Mouse (Mus musculus) kidney, adult 2 months (tissue): Measurements from ENCODE around the gene Scn10a. TPM values are rescaled to one million over a fixed set of nuclear protein-coding genes. Genes with fewer than 3 reads are reported as not detected.
A peak's percentile ranks its signal among the peaks of the same experiment; 100 is the strongest.

Experiments used
- DNase-seq: peaks from one replicate; pipeline ENCODE4 v3.0.0; 2021
- H3K27ac ChIP-seq: fragments of 200-500 bp; 2 replicates; pipeline ENCODE4 v1.5.1; 2012; ENCODE audit warnings: low read depth, low read length, control low read depth, inconsistent platforms; ENCODE audit not compliant: insufficient read depth
- H3K27me3 ChIP-seq: fragments of 200-500 bp; replicated peaks from 2 replicates; pipeline ENCODE4 v1.6.1; 2012; ENCODE audit warnings: mild to moderate bottlenecking, moderate library complexity, low read length, inconsistent platforms; ENCODE audit not compliant: control insufficient read depth, insufficient read depth
- H3K36me3 ChIP-seq: fragments of 200-500 bp; 2 replicates; pipeline ENCODE4 v1.6.1; 2012; ENCODE audit warnings: mild to moderate bottlenecking, moderate library complexity, low read length, inconsistent platforms; ENCODE audit not compliant: control insufficient read depth, insufficient read depth
- H3K4me1 ChIP-seq: fragments of 200-500 bp; 2 replicates; pipeline ENCODE4 v1.6.1; 2011; ENCODE audit warnings: low read length; ENCODE audit not compliant: control insufficient read depth, insufficient read depth
- H3K4me3 ChIP-seq: fragments of 200-500 bp; 2 replicates; pipeline ENCODE4 v1.5.1; 2011; ENCODE audit warnings: mild to moderate bottlenecking, low read depth, low read length, control low read depth; ENCODE audit not compliant: insufficient read depth
- CTCF ChIP-seq: fragments of 200-500 bp; conservative IDR thresholded peaks from 2 replicates; pipeline ENCODE4 v1.5.1; 2011; ENCODE audit warnings: low read depth, mild to moderate bottlenecking, control low read depth, low read length, moderate library complexity, mixed read lengths; ENCODE audit not compliant: insufficient read depth, insufficient read length
- POLR2A ChIP-seq: fragments of 200-500 bp; IDR thresholded peaks from one replicate; pipeline ENCODE4 v1.6.1; 2011; ENCODE audit warnings: low read depth, low read length, control low read depth
- WGBS: fragments of 180-500 bp; shearing (Covaris S2); methylation state at CpG from one replicate; pipeline ENCODE4 v1.1.7; 2018; 5-methylcytosine and 5-hydroxymethylcytosine counted together
- polyA plus RNA-seq: library from polyadenylated mRNA; depleted of rRNA; stranded (reverse); fragments of >200 nt; gene quantifications from 2 replicates; pipeline ENCODE4 v1.2.3, GENCODE M21; 2012

Gene Scn10a
- polyA plus RNA-seq, 1 experiment: not detected

- Histone ChIP-seq H3K27me3 (no peaks in the 10 kb centered on the region), H3K36me3 (no peaks in the 10 kb centered on the region), H3K4me1 (no peaks in the 10 kb centered on the region), H3K27ac (no peak overlapping the region), H3K4me3 (no peak overlapping the region)
- no peak for TF ChIP-seq POLR2A
- TF ChIP-seq CTCF: no peak
- no peak for DNase-seq
- WGBS: 85% methylated on average over 8 of the region's 8 CpGs
Observed at GRCm38 (mm10) chr9:119597332-119597731, 121.8 kb downstream of the Scn10a start.

DNA sequence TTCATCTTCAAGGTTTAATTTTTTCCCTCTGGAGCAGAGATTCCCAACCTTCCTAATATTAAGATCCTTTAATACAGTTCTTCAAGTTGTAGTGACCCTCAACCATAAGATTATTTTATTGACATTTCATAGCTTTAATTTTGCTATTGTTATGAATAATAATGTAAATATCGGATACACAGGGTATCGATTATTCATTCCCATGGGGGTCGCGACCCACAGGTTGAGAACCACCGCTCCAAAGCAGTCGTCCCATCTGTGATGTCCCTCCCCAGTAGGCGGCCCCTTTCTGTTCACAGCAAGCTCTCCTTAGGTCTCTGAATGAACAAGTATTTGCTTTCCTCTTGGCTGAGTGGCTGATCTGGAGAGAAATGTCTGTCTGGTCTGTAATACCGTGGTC lies 129.5 kb downstream of the Scn10a start:
- H3K36me3 ChIP-seq: no peaks in the 10 kb centered on the region
- WGBS: 82% methylated on average over 8 of the region's 8 CpGs

DNA sequence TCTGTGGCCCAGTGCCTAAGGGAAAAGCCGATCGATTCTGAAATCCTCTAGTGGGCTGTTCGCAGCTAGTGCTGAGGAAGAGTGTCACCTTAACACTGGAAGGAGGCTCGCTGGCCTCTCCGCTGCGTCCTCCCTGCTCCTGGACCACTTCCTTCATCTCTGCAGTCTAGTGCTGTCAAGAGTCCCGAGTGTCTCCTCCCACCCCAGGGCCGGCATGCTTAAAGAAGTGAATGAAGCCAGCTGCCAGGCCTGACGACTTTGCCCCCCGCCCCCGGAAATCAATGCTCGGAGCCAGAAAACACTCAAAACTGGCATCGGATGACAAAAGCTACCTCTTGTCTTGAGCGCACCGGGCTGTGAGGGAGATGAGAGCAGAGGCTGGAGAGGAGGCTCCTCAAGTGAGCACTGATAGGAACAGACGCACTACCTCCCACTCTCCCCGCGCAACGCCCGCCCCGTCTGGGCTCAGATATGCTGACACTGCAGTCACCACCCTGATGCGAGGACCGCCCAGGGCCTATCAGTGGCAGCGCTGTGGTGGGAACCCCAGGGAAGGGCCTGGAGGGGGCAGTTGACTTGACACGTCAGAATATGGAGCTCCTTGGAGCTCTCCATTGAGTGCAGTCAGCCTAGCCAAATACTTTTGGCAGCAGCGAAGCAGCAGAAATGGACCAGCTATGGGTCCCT lies 130.2 kb downstream of the Scn10a start:
- Histone ChIP-seq H3K27ac (no peak overlapping the region), H3K27me3 (no peaks in the 10 kb centered on the region), H3K36me3 (no peaks in the 10 kb centered on the region), H3K4me1 (no peaks in the 10 kb centered on the region), H3K4me3 (no peak overlapping the region)
- 14% methylated on average over 26 of the region's 26 CpGs for WGBS
- no peak for TF ChIP-seq POLR2A
- DNase-seq: no peak

More for the DNA sequence above, 129.5 kb downstream of the Scn10a start:
- DNase-seq: no peak
- H3K4me1 ChIP-seq: no peaks in the 10 kb centered on the region
- no peaks in the 10 kb centered on the region for H3K27me3 ChIP-seq
- no peak overlapping the region for H3K27ac ChIP-seq
- no peak overlapping the region for H3K4me3 ChIP-seq
- no peak for TF ChIP-seq CTCF
- TF ChIP-seq POLR2A: no peak

- Histone ChIP-seq H3K27me3 (no peaks in the 10 kb centered on the region; the same call in 1 of the 2 replicates), H3K36me3 (no peaks in the 10 kb centered on the region), H3K27ac (no peak overlapping the region), H3K4me3 (no peak overlapping the region), H3K4me1 (no peaks in the 10 kb centered on the region)
- WGBS: 2% methylated on average over 6 of the region's 6 CpGs
- DNase-seq: peak; percentile 71
- TF ChIP-seq POLR2A (no peak), CTCF (peak; percentile 98; the same call in 1 of the 2 replicates)
Observed at GRCm38 (mm10) chr9:119580668-119581067, 138.5 kb downstream of the Scn10a start.

- no peak overlapping the region for H3K27ac ChIP-seq
- H3K4me1 ChIP-seq: no peaks in the 10 kb centered on the region
- WGBS: 88% methylated on average over 17 of the region's 17 CpGs
- no peak for DNase-seq
- no peaks in the 10 kb centered on the region for H3K36me3 ChIP-seq
- TF ChIP-seq CTCF (no peak), POLR2A (no peak)
- H3K27me3 ChIP-seq: no peaks in the 10 kb centered on the region; the same call in 1 of the 2 replicates
- no peak overlapping the region for H3K4me3 ChIP-seq
Observed at GRCm38 (mm10) chr9:119580187-119580586, 138.9 kb downstream of the Scn10a start.

DNA sequence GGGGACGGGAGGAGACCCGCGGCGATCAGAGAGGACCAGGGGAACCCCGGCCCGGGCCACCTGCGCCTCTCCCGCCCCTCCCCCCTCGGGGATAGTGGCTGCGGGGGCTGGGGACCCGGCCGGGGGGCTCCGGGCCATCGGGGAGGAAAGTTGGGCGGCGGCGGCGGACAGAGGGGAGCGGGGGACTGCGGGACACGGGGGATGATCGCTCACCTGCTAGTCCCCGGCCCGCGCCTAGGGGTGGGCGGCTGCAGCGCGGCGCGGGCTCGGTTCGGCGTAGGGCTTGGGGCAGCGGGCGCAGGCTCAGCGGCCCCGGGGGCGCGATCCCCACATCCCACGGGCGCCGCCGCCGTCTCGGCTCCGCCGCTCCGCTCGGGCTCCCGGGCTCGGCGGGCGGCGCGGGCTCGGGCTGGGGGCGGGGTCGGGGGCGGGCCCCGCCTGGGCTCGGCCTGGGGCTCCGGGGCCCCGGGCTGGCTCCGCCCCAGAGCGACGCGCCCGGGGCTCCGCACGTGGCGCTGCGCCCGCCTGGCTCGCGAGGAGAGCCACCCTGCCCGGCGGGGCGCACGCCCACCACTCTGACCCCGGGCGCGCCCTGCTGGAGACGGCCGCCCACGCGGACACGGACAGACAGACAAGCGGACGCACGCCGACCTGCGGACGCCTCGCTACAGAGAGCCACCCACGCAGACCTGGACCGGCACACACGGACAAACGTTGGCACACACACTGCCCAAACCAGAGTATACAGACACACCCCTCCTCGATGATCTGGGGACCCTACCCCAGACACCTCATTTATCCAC lies 140.3 kb downstream of the Scn10a start, which contains the start of gene Scn5a:
Gene Scn5a (minus strand): TSS at position 381 of the 803 bp plus-strand sequence.
- no peaks in the 10 kb centered on the region for H3K4me1 ChIP-seq
- H3K27me3 ChIP-seq: no peaks in the 10 kb centered on the region; the same call in 1 of the 2 replicates
- H3K4me3 ChIP-seq: peak within 1 kb of the TSS; percentile 38; the same call in 1 of the 2 replicates
- H3K27ac ChIP-seq: no peak within 1 kb of the TSS
- 1% methylated on average over 97 of the region's 99 CpGs for WGBS
- TF ChIP-seq CTCF (no peak), POLR2A (no peak)
- H3K36me3 ChIP-seq: no peaks in the 10 kb centered on the region
- DNase-seq: peak; percentile 9

- Histone ChIP-seq H3K27ac (no peak overlapping the region), H3K36me3 (no peaks in the 10 kb centered on the region), H3K4me1 (no peaks in the 10 kb centered on the region), H3K27me3 (no peaks in the 10 kb centered on the region; the same call in 1 of the 2 replicates), H3K4me3 (no peak overlapping the region)
- TF ChIP-seq POLR2A (no peak), CTCF (no peak)
- no peak for DNase-seq
- WGBS: 3% methylated on average over 24 of the region's 24 CpGs
Observed at GRCm38 (mm10) chr9:119578311-119578635, 140.8 kb downstream of the Scn10a start.
